Mouse (Mus musculus) embryonic fibroblast, embryonic 13.5 days (primary cell): ENCODE data around the gene Cit. TPM values are rescaled to one million over a fixed set of nuclear protein-coding genes. Genes with fewer than 3 reads are reported as not detected.

Source experiments
- H3K27ac ChIP-seq: 2 replicates; pipeline ENCODE4 v1.5.1; 2012; ENCODE audit warnings: low read length, control low read depth, inconsistent platforms; ENCODE audit not compliant: insufficient read depth
- H3K4me1 ChIP-seq: 2 replicates; pipeline ENCODE4 v1.6.1; 2011; ENCODE audit warnings: low read length; ENCODE audit not compliant: control insufficient read depth, insufficient read depth
- H3K4me3 ChIP-seq: 2 replicates; pipeline ENCODE4 v1.5.1; 2011; ENCODE audit warnings: mild to moderate bottlenecking, control low read depth, low read length; ENCODE audit not compliant: insufficient read depth
- CTCF ChIP-seq: IDR thresholded peaks from 2 replicates; pipeline ENCODE4 v1.5.1; 2011; ENCODE audit warnings: mild to moderate bottlenecking, control low read depth, low read length, moderate library complexity, borderline replicate concordance; ENCODE audit not compliant: insufficient read depth
- POLR2A ChIP-seq: IDR thresholded peaks from 2 replicates; pipeline ENCODE4 v1.6.1; 2011; ENCODE audit warnings: low read depth, mild to moderate bottlenecking, control low read depth, low read length, moderate library complexity
- polyA plus RNA-seq: library from polyadenylated mRNA; stranded (reverse); fragments of >200 nt; gene quantifications from 2 replicates; pipeline ENCODE4 v1.2.4, GENCODE M21; 2011; ENCODE audit warnings: low read depth; ENCODE audit not compliant: missing spikeins, insufficient read length

The Cit gene
- polyA plus RNA-seq, 1 experiment: 14.3 TPM

DNA sequence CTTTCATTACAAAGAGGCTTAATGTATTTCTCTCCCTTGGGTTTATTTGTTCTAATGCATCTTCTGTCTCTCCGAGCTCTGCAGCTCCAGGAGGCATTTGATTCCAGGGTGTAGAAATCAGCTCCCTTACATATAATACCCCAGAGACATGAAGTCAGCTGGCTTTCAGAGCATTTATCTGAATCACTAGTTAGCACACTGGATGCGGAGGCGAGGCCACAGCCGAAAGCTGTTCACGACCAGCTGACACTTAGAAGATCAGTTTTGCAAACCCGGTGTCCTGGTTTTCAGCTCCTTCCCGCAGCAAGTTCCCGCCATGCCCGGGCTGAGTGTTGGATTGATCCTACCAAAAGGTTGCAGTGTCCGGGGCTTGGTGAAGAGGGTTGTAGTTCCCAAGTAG is 159.2 kb downstream of the Cit start:
- Histone ChIP-seq H3K4me1 (peaks cover 2% of the 10 kb centered on the region; the same call in 1 of the 2 replicates), H3K4me3 (no peak overlapping the region), H3K27ac (no peak overlapping the region)
- TF ChIP-seq POLR2A (no peak), CTCF (no peak)

DNA sequence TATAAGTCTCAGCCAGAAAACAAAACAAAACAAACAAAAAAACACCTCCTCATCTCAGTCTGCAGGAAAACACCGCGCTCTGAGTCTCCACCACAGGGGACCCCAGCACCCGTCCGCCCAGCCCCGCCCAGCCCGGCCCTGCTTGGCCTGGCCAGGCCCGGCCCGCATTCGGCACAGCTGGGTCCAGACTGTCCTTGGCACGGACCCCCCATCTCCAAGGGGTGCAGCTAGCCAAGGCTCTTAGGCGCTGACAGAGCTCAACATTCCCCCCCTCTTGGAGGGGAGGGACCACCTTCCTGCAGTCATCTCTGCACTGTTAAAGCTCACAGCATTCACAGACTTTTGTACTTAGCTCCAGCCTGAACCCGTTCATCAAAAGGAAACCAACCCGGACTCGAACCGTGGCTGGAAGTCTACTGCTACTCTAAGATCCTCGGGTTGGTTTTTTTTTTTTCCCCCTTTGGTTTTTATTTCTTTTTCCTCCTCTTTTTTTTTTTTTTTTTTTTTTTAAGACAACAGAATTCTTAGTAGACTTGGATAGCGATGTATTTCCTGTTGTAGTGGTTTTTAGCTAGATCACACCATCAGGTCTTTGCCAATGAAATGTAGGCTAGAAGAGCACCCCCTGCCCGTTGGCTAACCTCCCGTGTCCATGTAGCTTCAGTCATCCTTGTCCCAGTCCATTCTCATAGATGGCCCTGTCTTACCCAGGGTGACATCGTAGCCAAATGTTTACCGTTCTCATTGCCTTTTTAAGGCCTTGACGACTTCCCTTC is 161.4 kb downstream of the Cit start:
- TF ChIP-seq CTCF: no peak
- no peak for TF ChIP-seq POLR2A
- Histone ChIP-seq H3K27ac (no peak overlapping the region), H3K4me1 (peaks cover 6% of the 10 kb centered on the region; the same call in 1 of the 2 replicates), H3K4me3 (no peak overlapping the region)

- Histone ChIP-seq H3K27ac (no peak overlapping the region), H3K4me1 (peaks cover 6% of the 10 kb centered on the region; the same call in 1 of the 2 replicates), H3K4me3 (no peak overlapping the region)
- TF ChIP-seq CTCF (no peak), POLR2A (no peak)
These were observed 162.6 kb downstream of the Cit start for GRCm38 (mm10) chr5:116007723-116008122.

DNA sequence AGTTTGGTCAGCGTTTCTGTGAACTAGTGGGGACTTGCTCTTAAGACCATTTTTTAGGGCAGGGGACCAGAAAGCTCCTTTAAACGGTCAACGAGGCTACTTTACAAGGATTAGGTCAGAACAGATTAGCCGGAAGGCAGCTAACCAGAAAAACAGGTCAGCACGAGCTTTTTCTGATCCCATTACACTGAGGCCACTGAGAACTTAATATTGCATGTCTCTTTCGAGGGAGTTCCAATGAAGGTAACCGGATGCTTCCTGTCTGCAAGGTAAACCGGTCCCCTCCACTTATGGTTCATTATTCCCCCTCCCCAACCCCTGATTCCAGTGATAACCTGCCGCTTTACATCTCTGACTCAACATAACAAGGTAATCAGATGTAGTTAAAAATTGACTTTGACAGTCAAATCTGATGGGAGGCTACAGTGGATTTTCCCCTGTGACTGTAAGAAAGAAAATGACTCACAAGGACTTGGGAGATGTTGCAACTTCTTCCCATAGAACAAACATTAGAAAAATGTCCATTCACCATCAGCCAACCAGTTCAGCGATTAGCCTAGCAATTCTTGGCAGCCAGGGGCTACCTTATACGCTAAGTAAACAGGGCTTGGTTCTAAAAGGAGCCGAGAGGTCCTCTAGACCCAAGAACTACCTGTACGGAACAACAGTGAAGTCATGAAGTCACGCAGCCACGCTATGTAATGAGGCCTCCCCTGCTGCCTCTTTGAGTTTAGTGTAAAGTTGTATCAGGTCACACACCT is 164.2 kb downstream of the Cit start:
- no peak for TF ChIP-seq POLR2A
- TF ChIP-seq CTCF: no peak
- no peak overlapping the region for H3K4me3 ChIP-seq
- H3K4me1 ChIP-seq: peaks cover 6% of the 10 kb centered on the region; the same call in 1 of the 2 replicates
- peak overlapping the region; percentile 55; the same call in 1 of the 2 replicates for H3K27ac ChIP-seq

GRCm38 (mm10) chr5:116009884-116010627 is 165.0 kb downstream of the Cit start:
- peaks cover 6% of the 10 kb centered on the region; the same call in 1 of the 2 replicates for H3K4me1 ChIP-seq
- no peak overlapping the region for H3K4me3 ChIP-seq
- TF ChIP-seq CTCF: no peak
- no peak for TF ChIP-seq POLR2A
- peak overlapping the region; percentile 55; the same call in 1 of the 2 replicates for H3K27ac ChIP-seq

DNA sequence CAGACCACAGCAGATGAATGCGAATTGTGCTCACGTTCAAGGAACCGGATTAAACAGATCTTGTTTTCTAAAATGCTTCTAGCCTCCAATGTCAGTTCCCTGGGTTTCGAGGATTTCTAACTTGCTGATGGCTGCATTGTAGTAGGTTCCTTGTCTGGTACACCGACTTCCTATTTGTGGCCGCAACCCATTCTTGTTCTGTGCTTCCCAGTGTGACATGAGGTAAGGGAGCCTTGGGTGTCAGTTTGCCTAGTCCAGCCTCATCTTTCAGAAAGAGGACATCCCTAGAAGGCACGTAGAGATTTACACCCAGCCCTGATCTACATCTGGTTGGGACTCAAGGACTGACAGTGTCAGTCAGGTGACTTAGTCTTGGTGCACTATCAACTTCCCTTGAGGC is 166.6 kb downstream of the Cit start:
- no peak overlapping the region for H3K4me3 ChIP-seq
- TF ChIP-seq POLR2A (no peak), CTCF (no peak)
- no peak overlapping the region for H3K27ac ChIP-seq
- H3K4me1 ChIP-seq: peaks cover 6% of the 10 kb centered on the region; the same call in 1 of the 2 replicates

- Histone ChIP-seq H3K4me3 (no peak overlapping the region), H3K4me1 (peaks cover 6% of the 10 kb centered on the region; the same call in 1 of the 2 replicates), H3K27ac (no peak overlapping the region)
- TF ChIP-seq CTCF (no peak), POLR2A (no peak)
These were observed 167.4 kb downstream of the Cit start for GRCm38 (mm10) chr5:116012503-116012902.

GRCm38 (mm10) chr5:116013821-116014220 is 168.7 kb downstream of the Cit start:
- no peak overlapping the region for H3K4me3 ChIP-seq
- H3K4me1 ChIP-seq: peaks cover 6% of the 10 kb centered on the region; the same call in 1 of the 2 replicates

DNA sequence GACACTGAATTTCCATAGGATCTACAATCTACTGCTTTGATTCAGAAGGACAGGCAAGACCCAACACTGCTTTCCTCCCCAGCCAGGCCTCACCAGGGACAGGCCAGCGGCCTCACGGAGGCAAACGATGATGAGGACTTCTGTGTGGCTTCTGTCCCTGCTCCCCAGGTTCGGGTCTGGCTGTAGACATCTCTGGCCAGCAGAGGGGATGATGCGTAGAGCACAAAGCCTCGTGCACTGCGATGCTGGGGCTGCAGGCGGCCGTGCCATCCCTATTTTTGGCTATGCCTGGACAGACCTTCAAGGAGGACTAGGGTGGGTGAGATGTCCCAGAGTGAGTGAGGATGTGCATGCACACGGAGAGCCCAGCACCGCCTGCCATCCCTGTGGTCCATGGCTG is 169.2 kb downstream of the Cit start:
- no peak overlapping the region for H3K4me3 ChIP-seq

More at GRCm38 (mm10) chr5:116013821-116014220, 168.7 kb downstream of the Cit start:
- TF ChIP-seq CTCF (no peak), POLR2A (no peak)
- H3K27ac ChIP-seq: no peak overlapping the region

More for the DNA sequence above, 169.2 kb downstream of the Cit start:
- H3K27ac ChIP-seq: no peak overlapping the region
- H3K4me1 ChIP-seq: peaks cover 4% of the 10 kb centered on the region; the same call in 1 of the 2 replicates
- no peak for TF ChIP-seq POLR2A
- no peak for TF ChIP-seq CTCF
